Mouse (Mus musculus): Measurements from ENCODE around the gene Sptssa. TPM values are rescaled to one million over a fixed set of nuclear protein-coding genes. Genes with fewer than 3 reads are reported as not detected.
A peak's percentile ranks its signal among the peaks of the same experiment; 100 is the strongest.

Sptssa gene
- polyA plus RNA-seq, 1 experiment from 2014 or later, result 235 TPM

- DNase-seq (ENCODE audit: low spot score), result peak; percentile 27
- Histone ChIP-seq H3K27ac (peak overlapping the region; percentile 31; the same call in 1 of the 2 replicates), H3K9ac (ENCODE audit: low read depth, low read length) (no peak overlapping the region), H3K4me1 (replicated peaks; ENCODE audit: insufficient read depth, low read length) (peaks cover 16% of the 10 kb centered on the region; the same call in 1 of the 2 replicates), H3K9me3 (replicated peaks; ENCODE audit: low read length) (no peaks in the 10 kb centered on the region), H3K27me3 (ENCODE audit: insufficient read depth, low read length) (no peaks in the 10 kb centered on the region), H3K36me3 (ENCODE audit: insufficient read depth, low read length) (no peaks in the 10 kb centered on the region), H3K4me2 (ENCODE audit: low read length) (peak overlapping the region; percentile 10; the same call in 1 of the 2 replicates), H3K4me3 (replicated peaks; ENCODE audit: low read depth, low read length) (no peak overlapping the region)
- no peak for TF ChIP-seq CTCF (IDR thresholded peaks at IDR 0.05; ENCODE audit: low read depth)
- WGBS, result 48% methylated on average over 8 of the region's 8 CpGs
- no peak for ATAC-seq (replicated peaks; ENCODE audit: low FRiP score, low read depth)
These were observed 4.6 kb downstream of the Sptssa start for GRCm38 (mm10) chr12:54651820-54652219.

- H3K27me3 ChIP-seq (ENCODE audit: insufficient read depth, low read length), result no peaks in the 10 kb centered on the region
- DNase-seq (ENCODE audit: low spot score) (peak; percentile 59), ATAC-seq (replicated peaks; ENCODE audit: low FRiP score, low read depth) (no peak)
- H3K9me3 ChIP-seq (replicated peaks; ENCODE audit: low read length), result no peaks in the 10 kb centered on the region
- WGBS, result 7% methylated on average over 1 of the region's 1 CpGs
- peaks cover 16% of the 10 kb centered on the region; the same call in 1 of the 2 replicates for H3K4me1 ChIP-seq (replicated peaks; ENCODE audit: insufficient read depth, low read length)
- H3K27ac ChIP-seq, result no peak overlapping the region
- H3K36me3 ChIP-seq (ENCODE audit: insufficient read depth, low read length), result no peaks in the 10 kb centered on the region
- TF ChIP-seq CTCF (IDR thresholded peaks at IDR 0.05; ENCODE audit: low read depth), result no peak
- no peak overlapping the region for H3K4me2 ChIP-seq (ENCODE audit: low read length)
- no peak overlapping the region for H3K4me3 ChIP-seq (replicated peaks; ENCODE audit: low read depth, low read length)
- H3K9ac ChIP-seq (ENCODE audit: low read depth, low read length), result no peak overlapping the region
These were observed 5.2 kb downstream of the Sptssa start for GRCm38 (mm10) chr12:54651158-54651557.

- H3K4me3 ChIP-seq (replicated peaks; ENCODE audit: low read depth, low read length), result no peak overlapping the region
- 0 out of 2 replicates have a peak, but pooled peaks cover 3% of the 10 kb centered on the region for H3K36me3 ChIP-seq (ENCODE audit: insufficient read depth, low read length)
- DNase-seq (ENCODE audit: low spot score) (no peak), ATAC-seq (replicated peaks; ENCODE audit: low FRiP score, low read depth) (no peak)
- no peaks in the 10 kb centered on the region for H3K27me3 ChIP-seq (ENCODE audit: insufficient read depth, low read length)
- no peak overlapping the region for H3K4me2 ChIP-seq (ENCODE audit: low read length)
- H3K9ac ChIP-seq (ENCODE audit: low read depth, low read length), result no peak overlapping the region
- WGBS, result 72% methylated on average over 2 of the region's 2 CpGs
- peak; percentile 43 for TF ChIP-seq CTCF (IDR thresholded peaks at IDR 0.05; ENCODE audit: low read depth)
- H3K27ac ChIP-seq, result no peak overlapping the region
- no peaks in the 10 kb centered on the region for H3K9me3 ChIP-seq (replicated peaks; ENCODE audit: low read length)
- no peaks in the 10 kb centered on the region for H3K4me1 ChIP-seq (replicated peaks; ENCODE audit: insufficient read depth, low read length)
These were observed 11.4 kb downstream of the Sptssa start for GRCm38 (mm10) chr12:54644947-54645346.

- no peak overlapping the region for H3K4me3 ChIP-seq (replicated peaks; ENCODE audit: low read depth, low read length)
- H3K4me1 ChIP-seq (replicated peaks; ENCODE audit: insufficient read depth, low read length), result no peaks in the 10 kb centered on the region
- H3K27me3 ChIP-seq (ENCODE audit: insufficient read depth, low read length), result no peaks in the 10 kb centered on the region
- no peak overlapping the region for H3K9ac ChIP-seq (ENCODE audit: low read depth, low read length)
- DNase-seq (ENCODE audit: low spot score), result no peak
- no peak overlapping the region for H3K27ac ChIP-seq
- H3K4me2 ChIP-seq (ENCODE audit: low read length), result no peak overlapping the region
- H3K9me3 ChIP-seq (replicated peaks; ENCODE audit: low read length), result no peaks in the 10 kb centered on the region
- ATAC-seq (replicated peaks; ENCODE audit: low FRiP score, low read depth), result no peak
- TF ChIP-seq CTCF (IDR thresholded peaks at IDR 0.05; ENCODE audit: low read depth), result no peak
- 33% methylated on average over 5 of the region's 5 CpGs for WGBS
- H3K36me3 ChIP-seq (ENCODE audit: insufficient read depth, low read length), result 0 out of 2 replicates have a peak, but pooled peaks cover 3% of the 10 kb centered on the region
These were observed 13.0 kb downstream of the Sptssa start for GRCm38 (mm10) chr12:54643320-54643892.

- H3K9me3 ChIP-seq (replicated peaks; ENCODE audit: low read length), result no peaks in the 10 kb centered on the region
- 97% methylated on average over 4 of the region's 4 CpGs for WGBS
- no peaks in the 10 kb centered on the region for H3K4me1 ChIP-seq (replicated peaks; ENCODE audit: insufficient read depth, low read length)
- no peak overlapping the region for H3K4me3 ChIP-seq (replicated peaks; ENCODE audit: low read depth, low read length)
- TF ChIP-seq CTCF (IDR thresholded peaks at IDR 0.05; ENCODE audit: low read depth), result no peak
- DNase-seq (ENCODE audit: low spot score) (no peak), ATAC-seq (replicated peaks; ENCODE audit: low FRiP score, low read depth) (no peak)
- no peaks in the 10 kb centered on the region for H3K27me3 ChIP-seq (ENCODE audit: insufficient read depth, low read length)
- no peak overlapping the region for H3K9ac ChIP-seq (ENCODE audit: low read depth, low read length)
- H3K4me2 ChIP-seq (ENCODE audit: low read length), result no peak overlapping the region
- 0 out of 2 replicates have a peak, but pooled peaks cover 3% of the 10 kb centered on the region for H3K36me3 ChIP-seq (ENCODE audit: insufficient read depth, low read length)
- no peak overlapping the region for H3K27ac ChIP-seq
These were observed 15.0 kb downstream of the Sptssa start for GRCm38 (mm10) chr12:54641374-54641773.

- no peaks in the 10 kb centered on the region for H3K4me1 ChIP-seq (replicated peaks; ENCODE audit: insufficient read depth, low read length)
- H3K27me3 ChIP-seq (ENCODE audit: insufficient read depth, low read length), result no peaks in the 10 kb centered on the region
- DNase-seq (ENCODE audit: low spot score), result no peak
- WGBS, result 88% methylated on average over 6 of the region's 6 CpGs
- no peak overlapping the region for H3K27ac ChIP-seq
- H3K36me3 ChIP-seq (ENCODE audit: insufficient read depth, low read length), result 0 out of 2 replicates have a peak, but pooled peaks cover 3% of the 10 kb centered on the region
- ATAC-seq (replicated peaks; ENCODE audit: low FRiP score, low read depth), result no peak
- H3K9ac ChIP-seq (ENCODE audit: low read depth, low read length), result no peak overlapping the region
- TF ChIP-seq CTCF (IDR thresholded peaks at IDR 0.05; ENCODE audit: low read depth), result no peak
- no peak overlapping the region for H3K4me3 ChIP-seq (replicated peaks; ENCODE audit: low read depth, low read length)
- H3K4me2 ChIP-seq (ENCODE audit: low read length), result no peak overlapping the region
- H3K9me3 ChIP-seq (replicated peaks; ENCODE audit: low read length), result no peaks in the 10 kb centered on the region
These were observed 16.1 kb downstream of the Sptssa start for GRCm38 (mm10) chr12:54640259-54640658.
